Mouse (Mus musculus) olfactory bulb, adult 2 months (tissue): ENCODE data around the gene Sdk2. TPM values are rescaled to one million over a fixed set of nuclear protein-coding genes. Genes with fewer than 3 reads are reported as not detected.
A peak's percentile ranks its signal among the peaks of the same experiment; 100 is the strongest.

Source experiments
- H3K27ac ChIP-seq: fragments of 200-500 bp; 2 replicates; pipeline ENCODE4 v1.5.1; 2012; ENCODE audit warnings: low read depth, low read length; ENCODE audit not compliant: insufficient read depth
- H3K4me1 ChIP-seq: fragments of 200-500 bp; 2 replicates; pipeline ENCODE4 v1.6.1; 2012; ENCODE audit warnings: low read length; ENCODE audit not compliant: control insufficient read depth, insufficient read depth
- H3K4me3 ChIP-seq: fragments of 200-500 bp; 2 replicates; pipeline ENCODE4 v1.5.1; 2012; ENCODE audit warnings: mild to moderate bottlenecking, low read depth, low read length, moderate library complexity; ENCODE audit not compliant: insufficient read depth
- CTCF ChIP-seq: fragments of 200-500 bp; IDR thresholded peaks from 2 replicates; pipeline ENCODE4 v1.5.1; 2012; ENCODE audit warnings: low read depth, mild to moderate bottlenecking, low read length, moderate library complexity; ENCODE audit not compliant: insufficient read depth
- POLR2A ChIP-seq: fragments of 200-500 bp; IDR thresholded peaks from 2 replicates; pipeline ENCODE4 v1.6.1; 2012; ENCODE audit warnings: mild to moderate bottlenecking, low read depth, low read length, moderate library complexity; ENCODE audit not compliant: insufficient read depth
- WGBS: fragments of 180-500 bp; shearing (Covaris S2); methylation state at CpG from one replicate; pipeline ENCODE4 v1.1.7; 2018; 5-methylcytosine and 5-hydroxymethylcytosine counted together
- polyA plus RNA-seq: library from polyadenylated mRNA; stranded (reverse); fragments of >200 nt; gene quantifications from 2 replicates; pipeline ENCODE4 v1.2.4, GENCODE M21; 2012; ENCODE audit warnings: low replicate concordance; ENCODE audit not compliant: missing spikeins, insufficient read depth, insufficient read length

The Sdk2 gene
- polyA plus RNA-seq, 1 experiment: not detected

DNA sequence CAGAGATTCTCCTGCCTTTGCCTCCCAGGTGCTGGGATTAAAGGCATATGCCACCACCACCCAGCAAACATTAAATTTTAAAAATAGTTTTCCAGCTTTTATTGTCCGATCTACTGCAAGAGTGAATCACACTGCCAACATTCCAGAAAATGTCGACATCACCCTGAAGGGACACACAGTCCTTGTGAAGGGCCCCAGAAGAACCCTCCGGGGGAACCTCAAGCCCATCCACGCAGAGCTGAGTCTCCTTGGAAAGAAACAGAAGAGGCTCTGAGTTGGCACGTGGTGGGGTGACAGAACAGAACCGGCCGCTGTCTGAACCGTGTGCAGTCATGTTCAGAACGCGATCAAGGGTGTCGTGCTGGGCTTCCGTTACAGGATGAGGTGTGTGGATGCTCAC lies 310.3 kb downstream of the Sdk2 start:
- no peak for TF ChIP-seq POLR2A
- no peak for TF ChIP-seq CTCF
- 96% methylated on average over 12 of the region's 12 CpGs for WGBS
- H3K4me1 ChIP-seq: peaks cover 5% of the 10 kb centered on the region
- H3K27ac ChIP-seq: no peak overlapping the region
- H3K4me3 ChIP-seq: no peak overlapping the region

GRCm38 (mm10) chr11:113755878-113756277 lies 311.0 kb downstream of the Sdk2 start:
- no peak overlapping the region for H3K4me3 ChIP-seq
- WGBS: 95% methylated on average over 14 of the region's 14 CpGs
- no peak for TF ChIP-seq POLR2A
- no peak for TF ChIP-seq CTCF
- no peak overlapping the region for H3K27ac ChIP-seq
- H3K4me1 ChIP-seq: peaks cover 8% of the 10 kb centered on the region

- H3K4me1 ChIP-seq: peaks cover 16% of the 10 kb centered on the region
- H3K27ac ChIP-seq: no peak overlapping the region
- no peak overlapping the region for H3K4me3 ChIP-seq
- TF ChIP-seq POLR2A (no peak), CTCF (no peak)
- WGBS: 87% methylated on average over 9 of the region's 9 CpGs
Measured at GRCm38 (mm10) chr11:113754845-113755244, 312.0 kb downstream of the Sdk2 start.

- Histone ChIP-seq H3K4me1 (peaks cover 34% of the 10 kb centered on the region), H3K27ac (no peak overlapping the region), H3K4me3 (no peak overlapping the region)
- no peak for TF ChIP-seq CTCF
- no peak for TF ChIP-seq POLR2A
- WGBS: 95% methylated on average over 10 of the region's 10 CpGs
Measured at GRCm38 (mm10) chr11:113752685-113753430, 314.0 kb downstream of the Sdk2 start.

- H3K27ac ChIP-seq: no peak overlapping the region
- H3K4me1 ChIP-seq: peaks cover 34% of the 10 kb centered on the region
- 31% methylated on average over 15 of the region's 15 CpGs for WGBS
- peak overlapping the region; percentile 70 for H3K4me3 ChIP-seq
- TF ChIP-seq POLR2A: no peak
- TF ChIP-seq CTCF: no peak
Measured at GRCm38 (mm10) chr11:113752158-113752661, 314.6 kb downstream of the Sdk2 start.

- Histone ChIP-seq H3K27ac (peak within 1 kb of the TSS; percentile 65), H3K4me1 (peaks cover 37% of the 10 kb centered on the region), H3K4me3 (peak within 1 kb of the TSS; percentile 70)
- under 1% methylated on average over 44 of the region's 44 CpGs for WGBS
- TF ChIP-seq POLR2A: peak; percentile 49; the same call in 1 of the 2 replicates
- TF ChIP-seq CTCF: no peak
Measured at GRCm38 (mm10) chr11:113751484-113752084, 315.3 kb downstream of the Sdk2 start, which contains the start of gene Cdc42ep4. TSS of gene Cdc42ep4 (minus strand) at chr11:113751881.

GRCm38 (mm10) chr11:113750571-113751483 lies 316.0 kb downstream of the Sdk2 start:
- TF ChIP-seq POLR2A: no peak
- no peak for TF ChIP-seq CTCF
- 2% methylated on average over 67 of the region's 67 CpGs for WGBS
- peak overlapping the region; percentile 70 for H3K4me3 ChIP-seq
- peak overlapping the region; percentile 65 for H3K27ac ChIP-seq
- peaks cover 37% of the 10 kb centered on the region for H3K4me1 ChIP-seq

GRCm38 (mm10) chr11:113749749-113750351 lies 317.0 kb downstream of the Sdk2 start:
- WGBS: 50% methylated on average over 9 of the region's 9 CpGs
- peak overlapping the region; percentile 70 for H3K4me3 ChIP-seq
- no peak for TF ChIP-seq CTCF
- no peak for TF ChIP-seq POLR2A
- peaks cover 37% of the 10 kb centered on the region for H3K4me1 ChIP-seq
- H3K27ac ChIP-seq: peak overlapping the region; percentile 40; the same call in 1 of the 2 replicates
